Mouse (Mus musculus) mature B cell (primary cell): ENCODE data around the gene Ctnnbl1.

Experiments
- in situ Hi-C: fragments of 300-500 bp; cut with MboI; formaldehyde crosslinking; loops from 2 replicates; pipeline ENCODE4 v1.14.3; 2019

Gene Ctnnbl1

GRCm38 (mm10) chr2:157793851-157794332, 56.7 kb downstream of the Ctnnbl1 start:
- in situ Hi-C loops, result no loop called here

- in situ Hi-C loops, result no loop called here
Observed at GRCm38 (mm10) chr2:157795627-157796423, 58.6 kb downstream of the Ctnnbl1 start.

- in situ Hi-C loops, result no loop called here
Observed at GRCm38 (mm10) chr2:157799533-157799932, 62.3 kb downstream of the Ctnnbl1 start.

GRCm38 (mm10) chr2:157800288-157800687, 63.1 kb downstream of the Ctnnbl1 start:
- in situ Hi-C loops, result no loop called here

GRCm38 (mm10) chr2:157800746-157801501, 63.7 kb downstream of the Ctnnbl1 start:
- in situ Hi-C loops, result no loop called here

- in situ Hi-C loops, result no loop called here
Observed at GRCm38 (mm10) chr2:157801505-157802357, 64.5 kb downstream of the Ctnnbl1 start.

GRCm38 (mm10) chr2:157802666-157803065, 65.5 kb downstream of the Ctnnbl1 start:
- in situ Hi-C loops, result no loop called here

- in situ Hi-C loops, result no loop called here
Observed at GRCm38 (mm10) chr2:157804388-157804787, 67.2 kb downstream of the Ctnnbl1 start.

GRCm38 (mm10) chr2:157805091-157805490, 67.9 kb downstream of the Ctnnbl1 start:
- in situ Hi-C loops, result no loop called here

GRCm38 (mm10) chr2:157807076-157807475, 69.9 kb downstream of the Ctnnbl1 start:
- in situ Hi-C loops, result no loop called here

- in situ Hi-C loops, result no loop called here
Observed at GRCm38 (mm10) chr2:157807621-157808367, 70.6 kb downstream of the Ctnnbl1 start.

GRCm38 (mm10) chr2:157808368-157808923, 71.2 kb downstream of the Ctnnbl1 start:
- in situ Hi-C loops, result no loop called here

GRCm38 (mm10) chr2:157809341-157809740, 72.1 kb downstream of the Ctnnbl1 start:
- in situ Hi-C loops, result no loop called here

GRCm38 (mm10) chr2:157810749-157811148, 73.5 kb downstream of the Ctnnbl1 start:
- in situ Hi-C loops, result no loop called here

GRCm38 (mm10) chr2:157813121-157813520, 75.9 kb downstream of the Ctnnbl1 start:
- in situ Hi-C loops, result no loop called here

GRCm38 (mm10) chr2:157814116-157814964, 77.1 kb downstream of the Ctnnbl1 start:
- in situ Hi-C loops, result no loop called here

- in situ Hi-C loops, result no loop called here
Observed at GRCm38 (mm10) chr2:157814965-157815283, 77.7 kb downstream of the Ctnnbl1 start.

- in situ Hi-C loops, result no loop called here
Observed at GRCm38 (mm10) chr2:157817672-157818071, 80.5 kb downstream of the Ctnnbl1 start.

GRCm38 (mm10) chr2:157818576-157819320, 81.5 kb downstream of the Ctnnbl1 start:
- in situ Hi-C loops, result no loop called here
